Mouse (Mus musculus): ENCODE results near the gene Arf4. TPM values are rescaled to one million over a fixed set of nuclear protein-coding genes. Genes with fewer than 3 reads are reported as not detected.
"Not testable (repeated sequence)": the region's sequence is repeated elsewhere in the genome, so short reads cannot be mapped to it uniquely, and the experiment has no call there.

Arf4 gene
- polyA plus RNA-seq, 1 experiment = 128 TPM

DNA sequence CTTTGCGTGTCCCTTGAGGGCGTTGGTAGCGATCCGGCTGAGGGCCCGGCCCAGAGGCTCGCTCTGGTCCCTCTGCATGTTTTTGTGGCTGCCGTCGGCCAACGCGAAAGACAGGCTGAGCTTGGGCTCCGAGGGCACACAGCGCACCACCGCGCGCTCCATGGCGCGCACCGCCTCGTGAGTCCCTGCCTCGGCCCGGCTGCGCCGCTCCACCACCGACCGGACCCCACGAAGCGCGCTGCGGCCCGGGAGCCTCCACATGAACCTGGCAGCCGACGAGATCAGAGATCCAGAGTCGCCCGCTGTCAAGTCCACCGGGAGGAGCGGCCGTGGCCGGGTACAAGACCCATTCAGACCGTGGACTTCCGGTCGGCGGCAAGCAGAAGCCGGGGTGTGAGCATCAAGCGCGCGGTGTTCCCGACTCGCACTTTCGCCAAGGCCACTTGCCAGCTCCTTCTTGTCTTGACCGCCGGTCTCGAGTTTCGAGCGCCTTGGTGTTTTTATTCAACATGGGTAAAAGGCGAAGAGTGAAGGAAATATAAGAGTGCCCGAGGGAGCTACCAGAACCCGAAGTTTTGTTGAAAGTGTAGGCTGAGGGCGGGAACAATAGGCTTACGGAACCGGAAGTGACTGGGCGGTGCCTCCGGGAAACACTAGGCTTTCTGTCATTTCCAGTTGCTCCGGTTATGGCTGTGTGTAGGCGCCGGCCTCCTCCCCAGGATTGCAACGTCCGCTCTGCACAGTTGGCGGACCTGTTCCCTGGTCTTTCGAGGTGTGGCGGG is 31.6 kb downstream of the Arf4 start, which contains the start of gene Pde12:
Gene Pde12, minus strand, starts transcription at position 592 of the 782 bp plus-strand sequence.
- peak within 1 kb of the TSS; percentile 81 for H3K4me3 ChIP-seq
- peak within 1 kb of the TSS; percentile 82 for H3K4me2 ChIP-seq (ENCODE audit: low read depth)
- H3ac ChIP-seq (ENCODE audit: control insufficient read depth, insufficient read length) = peak within 1 kb of the TSS; percentile 35
- H3K27me3 ChIP-seq (ENCODE audit: control insufficient read depth, insufficient read depth, insufficient read length) = no peaks in the 10 kb centered on the region
- TF ChIP-seq USF1 (IDR thresholded peaks at IDR 0.05; ENCODE audit: low read depth) = no peak
- TF ChIP-seq POLR2AphosphoS2 (IDR thresholded peaks at IDR 0.05; ENCODE audit: insufficient read length, low read depth) = peak; percentile 83
- TF ChIP-seq MYOD1 (IDR thresholded peaks at IDR 0.05; ENCODE audit: control insufficient read depth in 1 of 3, insufficient read length in 2 of 3, low read depth in 2 of 3) = no peak
- no peak for TF ChIP-seq E2F4 (IDR thresholded peaks at IDR 0.05; ENCODE audit: insufficient read depth)
- peak; percentile 76 for TF ChIP-seq SRF (IDR thresholded peaks at IDR 0.05; ENCODE audit: control insufficient read depth, insufficient read length, low read depth)
- no peak for TF ChIP-seq MAX (IDR thresholded peaks at IDR 0.05; ENCODE audit: low read depth)
- no peak for TF ChIP-seq CEBPB (IDR thresholded peaks at IDR 0.05; ENCODE audit: insufficient read depth, poor library complexity, severe bottlenecking)
- TF ChIP-seq MYOG (IDR thresholded peaks at IDR 0.05; ENCODE audit: control insufficient read depth in 1 of 3, insufficient read depth in 1 of 3, insufficient read length in 2 of 3, low read depth in 2 of 3) = peak in 1 of 3 experiments; percentile 15
- no peak for TF ChIP-seq TCF3 (IDR thresholded peaks at IDR 0.05; ENCODE audit: insufficient read length, low read depth)
- peak; percentile 82 for TF ChIP-seq POLR2A (IDR thresholded peaks at IDR 0.05; ENCODE audit: insufficient read length, low read depth)
- no peak for TF ChIP-seq REST (IDR thresholded peaks at IDR 0.05; ENCODE audit: insufficient read depth, insufficient read length)
- no peak for TF ChIP-seq TCF12 (IDR thresholded peaks at IDR 0.05; ENCODE audit: insufficient read depth, poor library complexity, severe bottlenecking)
- H3K36me3 ChIP-seq (ENCODE audit: control insufficient read depth, insufficient read depth) = peaks cover 18% of the 10 kb centered on the region
- H3K79me2 ChIP-seq (ENCODE audit: control insufficient read depth, insufficient read depth) = peaks cover 34% of the 10 kb centered on the region

DNA sequence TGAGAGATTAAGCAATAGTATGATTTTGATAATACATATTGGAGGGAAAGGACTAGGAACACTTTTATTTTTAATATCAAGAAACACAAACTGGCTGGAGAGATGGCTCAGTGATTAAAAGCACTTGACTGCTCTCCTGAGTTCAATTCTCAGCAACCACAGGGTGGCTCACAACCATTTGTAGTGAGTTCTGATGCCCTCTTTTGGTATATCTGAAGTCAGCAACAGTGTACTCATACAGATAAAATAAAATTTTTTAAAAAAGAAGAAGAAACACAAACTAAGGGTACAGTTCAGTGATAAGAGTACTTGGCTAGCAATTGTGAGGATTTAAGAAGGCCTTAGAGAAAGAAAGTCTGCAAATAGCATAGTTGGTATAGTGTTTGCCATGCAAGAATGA is 33.1 kb downstream of the Arf4 start:
- peak overlapping the region; percentile 82 for H3K4me2 ChIP-seq (ENCODE audit: low read depth)
- peaks cover 3% of the 10 kb centered on the region for H3K36me3 ChIP-seq (ENCODE audit: control insufficient read depth, insufficient read depth)
- H3ac ChIP-seq (ENCODE audit: control insufficient read depth, insufficient read length) = no peak overlapping the region
- H3K4me3 ChIP-seq = peak overlapping the region; percentile 81
- TF ChIP-seq MAX (IDR thresholded peaks at IDR 0.05; ENCODE audit: low read depth) = no peak
- TF ChIP-seq SRF (IDR thresholded peaks at IDR 0.05; ENCODE audit: control insufficient read depth, insufficient read length, low read depth) = no peak
- no peak for TF ChIP-seq MYOD1 (IDR thresholded peaks at IDR 0.05; ENCODE audit: control insufficient read depth in 1 of 3, insufficient read length in 2 of 3, low read depth in 2 of 3)
- TF ChIP-seq CEBPB (IDR thresholded peaks at IDR 0.05; ENCODE audit: insufficient read depth, poor library complexity, severe bottlenecking) = no peak
- TF ChIP-seq POLR2AphosphoS2 (IDR thresholded peaks at IDR 0.05; ENCODE audit: insufficient read length, low read depth) = no peak
- no peak for TF ChIP-seq TCF3 (IDR thresholded peaks at IDR 0.05; ENCODE audit: insufficient read length, low read depth)
- TF ChIP-seq POLR2A (IDR thresholded peaks at IDR 0.05; ENCODE audit: insufficient read length, low read depth) = no peak
- TF ChIP-seq USF1 (IDR thresholded peaks at IDR 0.05; ENCODE audit: low read depth) = no peak
- TF ChIP-seq E2F4 (IDR thresholded peaks at IDR 0.05; ENCODE audit: insufficient read depth) = no peak
- TF ChIP-seq TCF12 (IDR thresholded peaks at IDR 0.05; ENCODE audit: insufficient read depth, poor library complexity, severe bottlenecking) = no peak
- no peak for TF ChIP-seq MYOG (IDR thresholded peaks at IDR 0.05; ENCODE audit: control insufficient read depth in 1 of 3, insufficient read depth in 1 of 3, insufficient read length in 2 of 3, low read depth in 2 of 3)
- no peak for TF ChIP-seq REST (IDR thresholded peaks at IDR 0.05; ENCODE audit: insufficient read depth, insufficient read length)
- H3K79me2 ChIP-seq (ENCODE audit: control insufficient read depth, insufficient read depth) = peaks cover 25% of the 10 kb centered on the region
- H3K27me3 ChIP-seq (ENCODE audit: control insufficient read depth, insufficient read depth, insufficient read length) = no peaks in the 10 kb centered on the region

DNA sequence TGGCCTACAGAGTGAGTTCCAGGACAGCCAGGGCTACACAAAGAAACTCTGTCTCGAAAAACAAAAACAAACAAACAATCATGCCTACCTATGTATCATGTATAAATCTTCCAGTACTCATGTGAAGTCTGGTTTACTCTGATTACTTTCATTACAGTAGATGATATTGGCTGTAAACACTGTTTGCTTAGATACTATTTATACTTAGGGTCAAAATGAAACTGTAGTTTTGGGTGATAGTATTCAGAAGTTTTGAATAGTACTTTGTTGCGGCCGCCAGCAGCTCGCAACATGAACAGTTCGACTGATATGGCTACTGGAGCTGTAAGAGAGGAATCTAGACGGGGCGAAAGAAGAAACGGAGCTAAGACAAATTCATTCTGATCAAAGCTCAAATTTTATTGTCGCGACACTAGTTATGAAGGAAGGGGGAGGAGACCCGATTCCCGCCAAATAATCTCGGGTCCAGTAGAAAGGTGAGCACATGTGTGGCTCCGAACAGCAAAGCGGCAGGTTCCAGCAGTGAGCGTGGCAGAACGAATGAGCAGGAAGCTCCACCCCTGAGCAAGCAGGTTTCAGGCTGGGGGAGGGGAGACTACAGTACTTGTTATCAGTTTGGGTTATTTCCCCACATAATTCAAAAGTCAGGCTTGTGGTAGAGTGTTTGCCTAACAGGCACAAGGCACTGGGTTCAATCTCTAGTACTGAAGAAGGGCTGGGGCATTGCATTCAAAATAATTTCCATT is 34.2 kb downstream of the Arf4 start:
- not testable (repeated sequence) for H3K27me3 ChIP-seq (ENCODE audit: control insufficient read depth, insufficient read depth, insufficient read length); H3K36me3 ChIP-seq (ENCODE audit: control insufficient read depth, insufficient read depth); H3K4me3 ChIP-seq; H3K4me2 ChIP-seq (ENCODE audit: low read depth); H3ac ChIP-seq (ENCODE audit: control insufficient read depth, insufficient read length)
- peaks cover 14% of the 10 kb centered on the region for H3K79me2 ChIP-seq (ENCODE audit: control insufficient read depth, insufficient read depth)

DNA sequence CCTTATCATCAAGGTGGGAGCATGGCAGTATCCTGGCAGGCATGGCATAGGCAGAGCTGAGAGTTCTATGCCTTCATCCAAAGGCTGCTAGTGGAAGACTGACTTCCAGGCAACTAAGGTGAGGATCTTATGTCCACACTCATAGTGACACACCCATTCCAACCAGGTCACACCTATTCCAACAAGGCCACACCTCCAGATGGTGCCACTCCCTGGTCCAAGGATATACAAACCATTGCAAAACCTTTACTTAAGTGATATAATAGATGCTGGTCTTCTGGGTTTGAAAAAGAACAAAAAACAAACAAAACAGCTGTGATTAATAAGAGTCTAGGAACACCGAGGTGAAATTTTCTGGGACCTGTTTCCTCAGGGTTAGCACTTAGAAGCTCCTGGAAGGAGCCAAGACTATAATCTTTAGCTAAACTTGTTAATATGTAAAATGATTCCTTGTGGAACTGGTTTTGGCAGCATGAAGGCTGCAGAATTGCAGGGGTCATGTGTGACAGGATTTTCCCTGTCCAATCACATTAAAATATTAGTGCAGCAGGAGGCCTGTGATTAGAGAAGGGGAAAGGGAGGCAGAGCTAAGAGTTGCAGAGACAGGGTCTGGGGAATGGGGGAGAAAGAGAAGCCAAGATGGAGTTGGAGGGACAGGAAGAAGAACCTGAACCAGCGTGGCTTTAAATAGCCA is 36.7 kb downstream of the Arf4 start:
- H3K79me2 ChIP-seq (ENCODE audit: control insufficient read depth, insufficient read depth); H3K4me2 ChIP-seq (ENCODE audit: low read depth); H3K4me3 ChIP-seq; H3K36me3 ChIP-seq (ENCODE audit: control insufficient read depth, insufficient read depth); H3ac ChIP-seq (ENCODE audit: control insufficient read depth, insufficient read length); H3K27me3 ChIP-seq (ENCODE audit: control insufficient read depth, insufficient read depth, insufficient read length): not testable (repeated sequence)

DNA sequence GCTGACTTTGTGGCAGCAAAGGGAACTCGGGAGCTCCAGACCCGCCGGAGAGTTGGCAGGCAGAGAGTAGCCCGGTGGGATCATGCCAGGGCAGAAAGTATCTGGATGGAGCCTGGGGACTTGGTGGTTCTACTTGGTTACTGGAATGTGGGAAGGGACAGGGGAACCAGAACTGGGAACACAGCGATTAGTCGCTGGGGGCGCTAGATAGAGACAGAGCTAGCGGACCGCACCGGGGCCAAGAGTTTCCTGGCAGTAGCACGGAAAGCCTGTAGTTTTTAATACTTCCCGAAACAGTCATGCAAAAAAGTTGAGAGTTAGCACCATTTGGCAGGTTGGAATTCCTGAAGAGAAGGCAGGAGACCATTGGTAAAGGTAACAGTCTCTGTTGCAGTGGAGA is 37.5 kb downstream of the Arf4 start:
- Histone ChIP-seq H3K79me2 (ENCODE audit: control insufficient read depth, insufficient read depth) (no peaks in the 10 kb centered on the region), H3K36me3 (ENCODE audit: control insufficient read depth, insufficient read depth) (no peaks in the 10 kb centered on the region), H3ac (ENCODE audit: control insufficient read depth, insufficient read length) (no peak overlapping the region), H3K27me3 (ENCODE audit: control insufficient read depth, insufficient read depth, insufficient read length) (no peaks in the 10 kb centered on the region), H3K4me2 (ENCODE audit: low read depth) (no peak overlapping the region), H3K4me3 (no peak overlapping the region)
- TF ChIP-seq MYOG (IDR thresholded peaks at IDR 0.05; ENCODE audit: control insufficient read depth in 1 of 3, insufficient read depth in 1 of 3, insufficient read length in 2 of 3, low read depth in 2 of 3) (no peak), CEBPB (IDR thresholded peaks at IDR 0.05; ENCODE audit: insufficient read depth, poor library complexity, severe bottlenecking) (no peak), TCF3 (IDR thresholded peaks at IDR 0.05; ENCODE audit: insufficient read length, low read depth) (no peak), POLR2A (IDR thresholded peaks at IDR 0.05; ENCODE audit: insufficient read length, low read depth) (no peak), MAX (IDR thresholded peaks at IDR 0.05; ENCODE audit: low read depth) (no peak), POLR2AphosphoS2 (IDR thresholded peaks at IDR 0.05; ENCODE audit: insufficient read length, low read depth) (no peak), USF1 (IDR thresholded peaks at IDR 0.05; ENCODE audit: low read depth) (no peak), MYOD1 (IDR thresholded peaks at IDR 0.05; ENCODE audit: control insufficient read depth in 1 of 3, insufficient read length in 2 of 3, low read depth in 2 of 3) (no peak)

All from myocyte (in vitro differentiated cells).